Mouse (Mus musculus) CH12.LX (cell line): ENCODE data around the gene Pafah1b2. TPM values are rescaled to one million over a fixed set of nuclear protein-coding genes. Genes with fewer than 3 reads are reported as not detected.

Source experiments
- DNase-seq: peaks from one replicate; pipeline ENCODE4 v3.0.0-alpha.2; 2013; ENCODE audit errors: extremely low read depth
- H3K27ac ChIP-seq: 2 replicates; pipeline ENCODE4 v1.5.1; 2012; ENCODE audit warnings: low read depth, mild to moderate bottlenecking, control low read depth, moderate library complexity; ENCODE audit not compliant: insufficient read depth
- H3K27me3 ChIP-seq: replicated peaks from 2 replicates; pipeline ENCODE3; 2012; ENCODE audit warnings: inconsistent platforms
- H3K36me3 ChIP-seq, 2 experiments: replicated peaks in 1 of 2; 2 replicates each; pipeline versions ENCODE3 to v1.6.1; 2012; ENCODE audit warnings: inconsistent platforms in 1 of 2, low read length in 1 of 2, mild to moderate bottlenecking in 1 of 2, mixed read lengths in 1 of 2, moderate library complexity in 1 of 2; ENCODE audit not compliant: control insufficient read depth in 1 of 2, insufficient read depth in 1 of 2
- H3K4me1 ChIP-seq, 2 experiments: 2 replicates each; pipeline ENCODE4 v1.6.1; 2012; ENCODE audit warnings: inconsistent platforms in 1 of 2, moderate library complexity in 1 of 2; ENCODE audit not compliant: insufficient read depth in 2 of 2, control insufficient read depth in 1 of 2
- H3K4me2 ChIP-seq: 2 replicates; pipeline ENCODE4 v1.6.1; 2012; ENCODE audit warnings: low read depth, mild to moderate bottlenecking, control low read depth; ENCODE audit not compliant: poor library complexity, insufficient read depth, severe bottlenecking
- H3K4me3 ChIP-seq, 3 experiments: fragments of 150-350 bp in 1 of 3; sonication (generic) in 1 of 3; replicated peaks in 1 of 3; 2 replicates each; pipeline versions ENCODE3 to v1.5.1; 2011 to 2012; ENCODE audit warnings: low read depth in 2 of 3, low read length in 2 of 3, mild to moderate bottlenecking in 2 of 3, moderate library complexity in 2 of 3, control low read depth in 1 of 3, improper control_type of control experiment in 1 of 3, inconsistent platforms in 1 of 3, mixed read lengths in 1 of 3; ENCODE audit not compliant: poor library complexity in 1 of 3
- H3K79me2 ChIP-seq: replicated peaks from 2 replicates; pipeline ENCODE4 v1.6.1; 2012; ENCODE audit warnings: mild to moderate bottlenecking, moderate library complexity; ENCODE audit not compliant: control insufficient read depth, poor library complexity, insufficient read depth, severe bottlenecking; ENCODE audit errors: extremely low read depth
- H3K9ac ChIP-seq: 2 replicates; pipeline ENCODE4 v1.6.1; 2012; ENCODE audit warnings: low read depth, mild to moderate bottlenecking, control low read depth, moderate library complexity; ENCODE audit not compliant: insufficient read depth
- H3K9me3 ChIP-seq: replicated peaks from 2 replicates; pipeline ENCODE3; 2012; ENCODE audit warnings: low read length, inconsistent platforms, mixed read lengths
- BHLHE40 ChIP-seq: IDR thresholded peaks from 2 replicates; pipeline ENCODE4 v1.6.1; 2011; ENCODE audit warnings: mild to moderate bottlenecking, low read depth, low read length, improper control_type of control experiment
- CHD1 ChIP-seq: IDR thresholded peaks from 2 replicates; pipeline ENCODE4 v1.6.1; 2012; ENCODE audit warnings: low read depth, low read length, improper control_type of control experiment, inconsistent platforms
- CTCF ChIP-seq, 2 experiments: IDR thresholded peaks in 1 of 2; conservative IDR thresholded peaks in 1 of 2; 2 replicates each; pipeline ENCODE4 v1.5.1; 2011 to 2012; ENCODE audit warnings: low read depth in 2 of 2, low read length in 2 of 2, improper control_type of control experiment in 1 of 2, inconsistent platforms in 1 of 2, mild to moderate bottlenecking in 1 of 2, moderate library complexity in 1 of 2
- ELF1 ChIP-seq: IDR thresholded peaks from 2 replicates; pipeline ENCODE4 v1.6.1; 2014; ENCODE audit warnings: low read depth, mild to moderate bottlenecking, inconsistent platforms, low read length, improper control_type of control experiment
- EP300 ChIP-seq: IDR thresholded peaks from 2 replicates; pipeline ENCODE4 v1.6.1; 2011; ENCODE audit warnings: low read length, improper control_type of control experiment
- GABPA ChIP-seq: IDR thresholded peaks from 2 replicates; pipeline ENCODE4 v1.6.1; 2012; ENCODE audit warnings: low read depth, low read length, improper control_type of control experiment, inconsistent platforms; ENCODE audit not compliant: insufficient replicate concordance
- JUN ChIP-seq: IDR thresholded peaks from 2 replicates; pipeline ENCODE4 v1.6.1; 2011; ENCODE audit warnings: low read depth, mild to moderate bottlenecking, low read length, improper control_type of control experiment, moderate library complexity; ENCODE audit not compliant: insufficient read depth
- JUND ChIP-seq: conservative IDR thresholded peaks from 2 replicates; pipeline ENCODE4 v1.6.1; 2011; ENCODE audit warnings: low read depth, low read length, improper control_type of control experiment
- KAT2A ChIP-seq: IDR thresholded peaks from 2 replicates; pipeline ENCODE4 v1.6.1; 2012; ENCODE audit warnings: low read length, improper control_type of control experiment, inconsistent platforms; ENCODE audit not compliant: insufficient replicate concordance
- MAX ChIP-seq: IDR thresholded peaks from 2 replicates; pipeline ENCODE4 v1.6.1; 2011; ENCODE audit warnings: low read length, improper control_type of control experiment
- MAZ ChIP-seq: IDR thresholded peaks from 2 replicates; pipeline ENCODE4 v1.6.1; 2012; ENCODE audit warnings: low read depth, mild to moderate bottlenecking, inconsistent platforms, low read length, improper control_type of control experiment, moderate library complexity
- MXI1 ChIP-seq: IDR thresholded peaks from 2 replicates; pipeline ENCODE4 v1.6.1; 2011; ENCODE audit warnings: mild to moderate bottlenecking, low read depth, low read length, improper control_type of control experiment
- NELFE ChIP-seq: IDR thresholded peaks from 2 replicates; pipeline ENCODE4 v1.6.1; 2011; ENCODE audit warnings: low read depth, low read length, improper control_type of control experiment
- NRF1 ChIP-seq: IDR thresholded peaks from 2 replicates; pipeline ENCODE4 v1.6.1; 2014; ENCODE audit warnings: low read depth, mild to moderate bottlenecking, inconsistent platforms, low read length, improper control_type of control experiment, moderate library complexity
- POLR2A ChIP-seq: IDR thresholded peaks from 2 replicates; pipeline ENCODE4 v1.6.1; 2011; ENCODE audit warnings: low read depth, mild to moderate bottlenecking, improper control_type of control experiment, low read length
- POLR2AphosphoS2 ChIP-seq: IDR thresholded peaks from 2 replicates; pipeline ENCODE4 v1.6.1; 2011; ENCODE audit warnings: low read depth, low read length, improper control_type of control experiment
- SIN3A ChIP-seq: IDR thresholded peaks from 2 replicates; pipeline ENCODE4 v1.6.1; 2012; ENCODE audit warnings: low read length, improper control_type of control experiment, inconsistent platforms
- TBP ChIP-seq: conservative IDR thresholded peaks from 2 replicates; pipeline ENCODE4 v1.6.1; 2011; ENCODE audit warnings: low read depth, low read length, improper control_type of control experiment
- TCF12 ChIP-seq: IDR thresholded peaks from 2 replicates; pipeline ENCODE4 v1.6.1; 2014; ENCODE audit warnings: low read depth, mild to moderate bottlenecking, inconsistent platforms, low read length, improper control_type of control experiment
- UBTF ChIP-seq: IDR thresholded peaks from 2 replicates; pipeline ENCODE4 v1.6.1; 2012; ENCODE audit warnings: low read depth, mild to moderate bottlenecking, inconsistent platforms, low read length, improper control_type of control experiment, moderate library complexity
- USF2 ChIP-seq: conservative IDR thresholded peaks from 2 replicates; pipeline ENCODE4 v1.6.1; 2011; ENCODE audit warnings: low read depth, low read length, improper control_type of control experiment
- ZKSCAN1 ChIP-seq: IDR thresholded peaks from 2 replicates; pipeline ENCODE4 v1.6.1; 2012; ENCODE audit warnings: low read depth, inconsistent platforms, low read length, improper control_type of control experiment, borderline replicate concordance
- ZNF384 ChIP-seq: IDR thresholded peaks from 2 replicates; pipeline ENCODE4 v1.6.1; 2012; ENCODE audit warnings: low read depth, low read length, improper control_type of control experiment, inconsistent platforms
- dilution Hi-C: fragments of 300-500 bp; cut with MboI; formaldehyde crosslinking; loops from 2 replicates; pipeline ENCODE4 v1.14.3; 2020; ENCODE audit warnings: low sequenced_read_pairs; ENCODE audit not compliant: extremely low pct_unique_long_range_greater_than_20kb, extremely low pct_ligation_motif_present
- in situ Hi-C: fragments of 300-500 bp; cut with MboI; formaldehyde crosslinking; loops from 3 replicates; pipeline ENCODE4 v1.14.3; 2019; ENCODE audit warnings: low sequenced_read_pairs, low pct_ligation_motif_present, low pct_unique_long_range_greater_than_20kb, mixed read lengths
- polyA plus RNA-seq: library from polyadenylated mRNA; unstranded; fragments of >175 nt; gene quantifications from 2 replicates; pipeline ENCODE4 v1.2.1, GENCODE M21; 2012; ENCODE audit warnings: low read depth; ENCODE audit not compliant: insufficient read length
- total RNA-seq, 2 experiments: library from RNA; depleted of rRNA; stranded (reverse); fragments of 300-350 nt in 1 of 2; fragments of >200 nt in 1 of 2; gene quantifications; 2 replicates each; pipeline ENCODE4 v1.2.3; 2012 to 2014

Gene Pafah1b2
- total and polyA plus RNA-seq, 3 experiments = 94.8 to 122 (median 109) TPM

GRCm38 (mm10) chr9:46029534-46029933 lies 17.0 kb upstream of the Pafah1b2 start:
- in situ Hi-C loops = no loop called here
- Histone ChIP-seq H3K4me3 (no peak overlapping the region), H3K79me2 (peaks cover 19% of the 10 kb centered on the region), H3K27me3 (no peaks in the 10 kb centered on the region), H3K27ac (no peak overlapping the region), H3K4me2 (no peak overlapping the region), H3K9ac (no peak overlapping the region), H3K4me1 (peaks cover 14 to 79% of the 10 kb centered on the region in 2 experiments), H3K36me3 (peaks cover 9 to 38% of the 10 kb centered on the region in 2 experiments), H3K9me3 (no peaks in the 10 kb centered on the region)
- DNase-seq = no peak
- TF ChIP-seq CTCF (conservative IDR thresholded peaks at IDR 0.05 in 1 of 2, IDR thresholded peaks at IDR 0.05 in 1 of 2; ENCODE audit: low read depth in 2 of 2, low read length in 2 of 2) (no peak), NRF1 (no peak), ELF1 (no peak), JUND (no peak), CHD1 (no peak), GABPA (no peak)
- dilution Hi-C loops = no loop called here

- H3K27ac ChIP-seq = no peak overlapping the region
- in situ Hi-C loops (no loop called here), dilution Hi-C loops (no loop called here)
- H3K27me3 ChIP-seq = no peaks in the 10 kb centered on the region
- peaks cover 25% of the 10 kb centered on the region for H3K79me2 ChIP-seq
- H3K36me3 ChIP-seq = peaks cover 9 to 48% of the 10 kb centered on the region in 2 experiments
- no peak overlapping the region for H3K9ac ChIP-seq
- no peaks in the 10 kb centered on the region for H3K9me3 ChIP-seq
- peaks cover 8 to 67% of the 10 kb centered on the region in 2 experiments for H3K4me1 ChIP-seq
- no peak overlapping the region for H3K4me3 ChIP-seq
- no peak for DNase-seq
- H3K4me2 ChIP-seq = no peak overlapping the region
- TF ChIP-seq ZKSCAN1 (no peak), KAT2A (no peak), BHLHE40 (no peak), CHD1 (no peak), CTCF (conservative IDR thresholded peaks at IDR 0.05 in 1 of 2, IDR thresholded peaks at IDR 0.05 in 1 of 2; ENCODE audit: low read depth in 2 of 2, low read length in 2 of 2) (no peak), TBP (no peak), ELF1 (no peak), JUN (no peak), MAZ (no peak), USF2 (no peak), MXI1 (no peak), POLR2AphosphoS2 (no peak), UBTF (no peak), MAX (no peak), POLR2A (no peak), EP300 (no peak), TCF12 (no peak), ZNF384 (no peak), SIN3A (no peak), NELFE (no peak)
Observed at GRCm38 (mm10) chr9:46027994-46028393, 15.5 kb upstream of the Pafah1b2 start.
